Comparison of ENCODE assay signal across 9 mouse cellular contexts in genomic region chr17:35783944-35784343, GRCm38 (mm10). TPM values are rescaled to one million over a fixed set of nuclear protein-coding genes. Genes with fewer than 3 reads are reported as not detected.
DNase-seq lines count a peak whose midpoint lies in the region; ATAC-seq lines count a peak whose summit lies in the region.
"Had no signal": no experiment of that assay in that cellular context is flagged by ENCODE, and none has a peak within 500 bp of the region (broad histone marks: within the 10 kb centered on the region; RNA-seq: fewer than 3 reads in every experiment).

No protein-coding gene starts in this region.

- H3K27me3 ChIP-seq in embryonic facial prominence, embryonic 15.5 days, result no peaks in the 10 kb centered on the region
- H3K27me3 ChIP-seq in intestine, embryonic 15.5 days (replicated peaks), result no peaks in the 10 kb centered on the region
- no peaks in the 10 kb centered on the region for H3K27me3 ChIP-seq in limb, embryonic 10.5 days (ENCODE audit: low read depth, poor library complexity, severe bottlenecking)
- H3K27me3 ChIP-seq: Patski had no signal

- DNase-seq in layer of hippocampus, adult 11-12 months (ENCODE audit: low spot score), result peak; percentile 39
- no peak for DNase-seq in layer of hippocampus, adult 9-10 months (ENCODE audit: low spot score)
- DNase-seq in lung, postnatal 36 days, result peak; percentile 71
- no peak for DNase-seq in limb, embryonic 10.5 days (ENCODE audit: low spot score)
- DNase-seq in adrenal gland, postnatal 36 days, result no peak

- H3K9ac ChIP-seq in embryonic facial prominence, embryonic 15.5 days, result no peak overlapping the region
- no peak overlapping the region for H3K9ac ChIP-seq in intestine, embryonic 15.5 days

- H3K4me3 ChIP-seq in embryonic facial prominence, embryonic 15.5 days (replicated peaks), result no peak overlapping the region
- no peak overlapping the region for H3K4me3 ChIP-seq in intestine, embryonic 15.5 days (replicated peaks)
- no peak overlapping the region for H3K4me3 ChIP-seq in limb, embryonic 10.5 days

- no peak overlapping the region for H3K27ac ChIP-seq in embryonic facial prominence, embryonic 15.5 days (replicated peaks)
- H3K27ac ChIP-seq in intestine, embryonic 15.5 days, result no peak overlapping the region
- H3K27ac ChIP-seq in limb, embryonic 10.5 days, result no peak overlapping the region

- peaks cover 6% of the 10 kb centered on the region; the same call in 1 of the 2 replicates for H3K4me1 ChIP-seq in embryonic facial prominence, embryonic 15.5 days
- H3K4me1 ChIP-seq in intestine, embryonic 15.5 days (replicated peaks), result peaks cover 4% of the 10 kb centered on the region; the same call in 1 of the 2 replicates
- H3K4me1 ChIP-seq in limb, embryonic 10.5 days, result no peaks in the 10 kb centered on the region

- H3K36me3 ChIP-seq in embryonic facial prominence, embryonic 15.5 days, result no peaks in the 10 kb centered on the region
- H3K36me3 ChIP-seq in intestine, embryonic 15.5 days, result no peaks in the 10 kb centered on the region
- no peaks in the 10 kb centered on the region for H3K36me3 ChIP-seq in limb, embryonic 10.5 days

- H3K9me3 ChIP-seq in embryonic facial prominence, embryonic 15.5 days (replicated peaks), result no peaks in the 10 kb centered on the region
- no peaks in the 10 kb centered on the region for H3K9me3 ChIP-seq in intestine, embryonic 15.5 days
- no peaks in the 10 kb centered on the region for H3K9me3 ChIP-seq in limb, embryonic 10.5 days (replicated peaks)

- ATAC-seq in embryonic facial prominence, embryonic 15.5 days (ENCODE audit: insufficient number of reproducible peaks, low FRiP score, low TSS enrichment, low read depth), result peak; percentile 51
- ATAC-seq in intestine, embryonic 15.5 days, result peak; percentile 66; the same call in 1 of the 2 replicates
- no peak for ATAC-seq in CD4-positive, CD25-positive, alpha-beta regulatory T cell, adult 4 months
- ATAC-seq: Patski had no signal

- no peak overlapping the region for H3K4me2 ChIP-seq in embryonic facial prominence, embryonic 15.5 days (replicated peaks)
- no peak overlapping the region for H3K4me2 ChIP-seq in intestine, embryonic 15.5 days (replicated peaks)

- 63% methylated on average over 6 of the region's 6 CpGs for whole genome bisulfite sequencing in embryonic facial prominence, embryonic 15.5 days
- 66% methylated on average over 6 of the region's 6 CpGs for WGBS in intestine, embryonic 15.5 days
- 84% methylated on average over 6 of the region's 6 CpGs for WGBS in limb, embryonic 10.5 days

RNA-seq across cellular contexts. Expression of gene Ier3, which starts 37.5 kb away (rescaled TPM):
- polyA plus RNA-seq in embryonic facial prominence, embryonic 15.5 days (2015; fragmentation: Nextera tagmentation; extraction: Ambion mirVana), result 28.7 and 30.2 TPM in 2 replicates
- 13.9 and 14.4 TPM in 2 replicates for polyA plus RNA-seq in intestine, embryonic 15.5 days (2015; fragmentation: Nextera tagmentation; extraction: Ambion mirVana)
- polyA plus RNA-seq in CD4-positive, CD25-positive, alpha-beta regulatory T cell, adult 4 months (2017; shearing (Covaris generic)), result 1 to 10 TPM; 1.1 to 1.9 TPM
- 4.5 and 5.5 TPM in 2 replicates for polyA plus RNA-seq in limb, embryonic 10.5 days (2016; fragmentation: Nextera tagmentation; extraction: Ambion mirVana)
- total RNA-seq in adrenal gland, postnatal 36 days (2021), result 10 to 100 TPM; 19.2 to 36.5 TPM

RNA-seq across cellular contexts. Expression of gene Flot1, which starts 39.1 kb away (rescaled TPM):
- polyA plus RNA-seq in embryonic facial prominence, embryonic 15.5 days (2015; fragmentation: Nextera tagmentation; extraction: Ambion mirVana), result 64.4 and 72.6 TPM in 2 replicates
- 49.1 and 49.4 TPM in 2 replicates for polyA plus RNA-seq in intestine, embryonic 15.5 days (2015; fragmentation: Nextera tagmentation; extraction: Ambion mirVana)
- 10 to 100 TPM; 24.3 to 30.7 TPM for polyA plus RNA-seq in CD4-positive, CD25-positive, alpha-beta regulatory T cell, adult 4 months (2017; shearing (Covaris generic))
- polyA plus RNA-seq in limb, embryonic 10.5 days (2016; fragmentation: Nextera tagmentation; extraction: Ambion mirVana), result 43.0 and 49.7 TPM in 2 replicates
- total RNA-seq in adrenal gland, postnatal 36 days (2021), result 10 to 100 TPM; 60.5 to 73.4 TPM

RNA-seq across cellular contexts. Expression of gene Tubb5, which starts 54.2 kb away (rescaled TPM):
- polyA plus RNA-seq in embryonic facial prominence, embryonic 15.5 days (2015; fragmentation: Nextera tagmentation; extraction: Ambion mirVana), result 823 TPM in 2 replicates
- 729 and 776 TPM in 2 replicates for polyA plus RNA-seq in intestine, embryonic 15.5 days (2015; fragmentation: Nextera tagmentation; extraction: Ambion mirVana)
- 100 to 1,000 TPM; 564 to 602 TPM for polyA plus RNA-seq in CD4-positive, CD25-positive, alpha-beta regulatory T cell, adult 4 months (2017; shearing (Covaris generic))
- 1,509 and 1,575 TPM in 2 replicates for polyA plus RNA-seq in limb, embryonic 10.5 days (2016; fragmentation: Nextera tagmentation; extraction: Ambion mirVana)
- 100 to 1,000 TPM; 188 to 218 TPM for total RNA-seq in adrenal gland, postnatal 36 days (2021)

RNA-seq across cellular contexts. Expression of gene Mdc1, which starts 57.4 kb away (rescaled TPM):
- 12.0 and 16.1 TPM in 2 replicates for polyA plus RNA-seq in embryonic facial prominence, embryonic 15.5 days (2015; fragmentation: Nextera tagmentation; extraction: Ambion mirVana)
- 14.9 and 16.1 TPM in 2 replicates for polyA plus RNA-seq in intestine, embryonic 15.5 days (2015; fragmentation: Nextera tagmentation; extraction: Ambion mirVana)
- 10 to 100 TPM; 10.9 to 13.2 TPM for polyA plus RNA-seq in CD4-positive, CD25-positive, alpha-beta regulatory T cell, adult 4 months (2017; shearing (Covaris generic))
- 23.2 and 27.3 TPM in 2 replicates for polyA plus RNA-seq in limb, embryonic 10.5 days (2016; fragmentation: Nextera tagmentation; extraction: Ambion mirVana)
- 10 to 100 TPM; 18.3 to 18.7 TPM for total RNA-seq in adrenal gland, postnatal 36 days (2021)

Comparison
In these comparisons a context has a peak if more than half of its experiments do, and no peak if none do; other contexts are left out.
1. DNase-seq: peak in layer of hippocampus, adult 11-12 months (single experiment) and lung, postnatal 36 days (single experiment); none in layer of hippocampus, adult 9-10 months (single experiment), limb, embryonic 10.5 days (single experiment) and adrenal gland, postnatal 36 days (0 of 2).